Mouse (Mus musculus): Measurements from ENCODE around the gene Ttc28. TPM values are rescaled to one million over a fixed set of nuclear protein-coding genes. Genes with fewer than 3 reads are reported as not detected.

Gene Ttc28
- total RNA-seq, 1 experiment = 5.8 TPM

DNA sequence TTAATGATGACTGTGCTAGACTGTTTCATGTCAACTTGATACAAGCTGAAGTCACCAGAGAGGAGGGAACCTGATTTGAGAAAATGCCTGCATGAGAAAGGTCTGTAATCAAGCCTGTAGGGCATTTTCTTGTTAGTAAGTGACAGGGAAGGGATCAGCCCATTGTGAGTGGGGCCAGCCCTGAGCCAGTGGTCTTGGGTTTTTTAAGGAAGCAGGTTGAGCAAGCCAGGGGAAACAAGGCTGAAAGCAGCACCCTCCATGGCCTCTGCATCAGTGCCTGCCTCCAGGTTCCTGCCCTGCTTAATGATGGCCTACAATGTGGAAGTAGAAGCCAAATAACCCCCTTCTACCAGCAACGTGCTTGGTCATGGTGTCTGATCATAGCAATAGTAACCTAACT is 89.0 kb downstream of the Ttc28 start:
- no peak for DNase-seq (ENCODE audit: low read depth, low spot score)
- H3K9ac ChIP-seq (ENCODE audit: insufficient read depth, low read depth, low read length, poor library complexity, severe bottlenecking) = no peak overlapping the region
- H3K4me1 ChIP-seq (ENCODE audit: control insufficient read depth in 2 of 2, insufficient read depth in 2 of 2, low read length in 2 of 2, poor library complexity in 1 of 2) = no peaks in the 10 kb centered on the region
- H3K36me3 ChIP-seq (ENCODE audit: control insufficient read depth, insufficient read depth, low read length, poor library complexity, severe bottlenecking) = no peaks in the 10 kb centered on the region
- no peak for TF ChIP-seq ZNF384 (IDR thresholded peaks at IDR 0.05; ENCODE audit: low read depth, low read length)
- no peak for TF ChIP-seq MAFK (IDR thresholded peaks at IDR 0.05; ENCODE audit: insufficient read depth, low read depth, low read length)
- TF ChIP-seq ZC3H11A (IDR thresholded peaks at IDR 0.05; ENCODE audit: borderline replicate concordance, low read depth, low read length) = no peak
- no peak for TF ChIP-seq HCFC1 (IDR thresholded peaks at IDR 0.05; ENCODE audit: borderline replicate concordance, insufficient read depth, low read length)
- TF ChIP-seq CHD2 (IDR thresholded peaks at IDR 0.05; ENCODE audit: low read depth, low read length) = no peak
- in situ Hi-C loops (cut with MboI; ENCODE audit: low sequenced_read_pairs in 2 of 2, unreplicated experiment in 2 of 2) = no loop called here
- H3K9me3 ChIP-seq (ENCODE audit: control insufficient read depth, insufficient read depth, low read depth, low read length) = no peaks in the 10 kb centered on the region
- no peak overlapping the region for H3K27ac ChIP-seq (ENCODE audit: insufficient read depth, low read depth, low read length, poor library complexity, severe bottlenecking)
- H3K4me3 ChIP-seq (ENCODE audit: insufficient read depth in 1 of 2, low read depth in 1 of 2, low read length in 2 of 2, poor library complexity in 1 of 2, severe bottlenecking in 1 of 2) = no peak overlapping the region

- TF ChIP-seq CHD2 (IDR thresholded peaks at IDR 0.05; ENCODE audit: low read depth, low read length) (no peak), HCFC1 (IDR thresholded peaks at IDR 0.05; ENCODE audit: borderline replicate concordance, insufficient read depth, low read length) (no peak), MAFK (IDR thresholded peaks at IDR 0.05; ENCODE audit: insufficient read depth, low read depth, low read length) (no peak), ZC3H11A (IDR thresholded peaks at IDR 0.05; ENCODE audit: borderline replicate concordance, low read depth, low read length) (no peak), ZNF384 (IDR thresholded peaks at IDR 0.05; ENCODE audit: low read depth, low read length) (no peak)
- H3K4me3 ChIP-seq (ENCODE audit: insufficient read depth in 1 of 2, low read depth in 1 of 2, low read length in 2 of 2, poor library complexity in 1 of 2, severe bottlenecking in 1 of 2) = no peak overlapping the region
- H3K4me1 ChIP-seq (ENCODE audit: control insufficient read depth in 2 of 2, insufficient read depth in 2 of 2, low read length in 2 of 2, poor library complexity in 1 of 2) = no peaks in the 10 kb centered on the region
- in situ Hi-C loops (cut with MboI; ENCODE audit: low sequenced_read_pairs in 2 of 2, unreplicated experiment in 2 of 2) = no loop called here
- DNase-seq (ENCODE audit: low read depth, low spot score) = no peak
- no peak overlapping the region for H3K9ac ChIP-seq (ENCODE audit: insufficient read depth, low read depth, low read length, poor library complexity, severe bottlenecking)
- no peaks in the 10 kb centered on the region for H3K9me3 ChIP-seq (ENCODE audit: control insufficient read depth, insufficient read depth, low read depth, low read length)
- H3K36me3 ChIP-seq (ENCODE audit: control insufficient read depth, insufficient read depth, low read length, poor library complexity, severe bottlenecking) = no peaks in the 10 kb centered on the region
- H3K27ac ChIP-seq (ENCODE audit: insufficient read depth, low read depth, low read length, poor library complexity, severe bottlenecking) = no peak overlapping the region
These were observed 90.7 kb downstream of the Ttc28 start for GRCm38 (mm10) chr5:110970162-110970780.

- H3K4me3 ChIP-seq (ENCODE audit: insufficient read depth in 1 of 2, low read depth in 1 of 2, low read length in 2 of 2, poor library complexity in 1 of 2, severe bottlenecking in 1 of 2) = no peak overlapping the region
- no peak overlapping the region for H3K9ac ChIP-seq (ENCODE audit: insufficient read depth, low read depth, low read length, poor library complexity, severe bottlenecking)
- DNase-seq (ENCODE audit: low read depth, low spot score) = no peak
- in situ Hi-C loops (cut with MboI; ENCODE audit: low sequenced_read_pairs in 2 of 2, unreplicated experiment in 2 of 2) = no loop called here
- H3K36me3 ChIP-seq (ENCODE audit: control insufficient read depth, insufficient read depth, low read length, poor library complexity, severe bottlenecking) = no peaks in the 10 kb centered on the region
- no peak overlapping the region for H3K27ac ChIP-seq (ENCODE audit: insufficient read depth, low read depth, low read length, poor library complexity, severe bottlenecking)
- peaks cover 0 to 4% of the 10 kb centered on the region in 2 experiments; a peak in 1 of 4 replicates for H3K4me1 ChIP-seq (ENCODE audit: control insufficient read depth in 2 of 2, insufficient read depth in 2 of 2, low read length in 2 of 2, poor library complexity in 1 of 2)
- TF ChIP-seq HCFC1 (IDR thresholded peaks at IDR 0.05; ENCODE audit: borderline replicate concordance, insufficient read depth, low read length) (no peak), CHD2 (IDR thresholded peaks at IDR 0.05; ENCODE audit: low read depth, low read length) (no peak), ZNF384 (IDR thresholded peaks at IDR 0.05; ENCODE audit: low read depth, low read length) (no peak), MAFK (IDR thresholded peaks at IDR 0.05; ENCODE audit: insufficient read depth, low read depth, low read length) (no peak), ZC3H11A (IDR thresholded peaks at IDR 0.05; ENCODE audit: borderline replicate concordance, low read depth, low read length) (no peak)
- no peaks in the 10 kb centered on the region for H3K9me3 ChIP-seq (ENCODE audit: control insufficient read depth, insufficient read depth, low read depth, low read length)
These were observed 97.1 kb downstream of the Ttc28 start for GRCm38 (mm10) chr5:110976721-110977120.

DNA sequence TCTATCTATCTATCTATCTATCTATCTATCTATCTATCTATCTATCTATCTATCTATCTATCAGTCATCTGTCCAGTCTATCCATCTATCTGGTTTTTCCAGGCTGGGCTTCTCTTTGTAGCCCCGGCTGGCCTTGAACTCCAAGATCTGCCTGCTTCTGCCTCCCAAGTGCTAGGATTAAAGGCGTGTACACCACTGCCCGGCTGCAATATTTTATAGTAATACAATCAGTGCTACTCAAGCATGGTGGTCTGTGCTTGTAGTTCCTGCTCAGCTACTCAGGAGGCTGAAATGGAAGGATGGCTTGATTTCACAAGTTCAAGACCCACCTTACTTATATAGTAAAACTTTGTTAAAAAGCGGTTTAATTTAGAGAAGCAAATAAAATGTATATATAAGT is 98.2 kb downstream of the Ttc28 start:
- TF ChIP-seq ZC3H11A (IDR thresholded peaks at IDR 0.05; ENCODE audit: borderline replicate concordance, low read depth, low read length) (no peak), MAFK (IDR thresholded peaks at IDR 0.05; ENCODE audit: insufficient read depth, low read depth, low read length) (no peak), HCFC1 (IDR thresholded peaks at IDR 0.05; ENCODE audit: borderline replicate concordance, insufficient read depth, low read length) (no peak), CHD2 (IDR thresholded peaks at IDR 0.05; ENCODE audit: low read depth, low read length) (no peak), ZNF384 (IDR thresholded peaks at IDR 0.05; ENCODE audit: low read depth, low read length) (no peak)
- no peak for DNase-seq (ENCODE audit: low read depth, low spot score)
- Histone ChIP-seq H3K36me3 (ENCODE audit: control insufficient read depth, insufficient read depth, low read length, poor library complexity, severe bottlenecking) (no peaks in the 10 kb centered on the region), H3K4me3 (ENCODE audit: insufficient read depth in 1 of 2, low read depth in 1 of 2, low read length in 2 of 2, poor library complexity in 1 of 2, severe bottlenecking in 1 of 2) (no peak overlapping the region), H3K4me1 (ENCODE audit: control insufficient read depth in 2 of 2, insufficient read depth in 2 of 2, low read length in 2 of 2, poor library complexity in 1 of 2) (peaks cover 0 to 4% of the 10 kb centered on the region in 2 experiments; a peak in 1 of 4 replicates), H3K9me3 (ENCODE audit: control insufficient read depth, insufficient read depth, low read depth, low read length) (no peaks in the 10 kb centered on the region), H3K9ac (ENCODE audit: insufficient read depth, low read depth, low read length, poor library complexity, severe bottlenecking) (no peak overlapping the region), H3K27ac (ENCODE audit: insufficient read depth, low read depth, low read length, poor library complexity, severe bottlenecking) (no peak overlapping the region)
- in situ Hi-C loops (cut with MboI; ENCODE audit: low sequenced_read_pairs in 2 of 2, unreplicated experiment in 2 of 2) = no loop called here
